Mouse (Mus musculus) forebrain, embryonic 13.5 days (tissue): ENCODE data around the gene Mob4. TPM values are rescaled to one million over a fixed set of nuclear protein-coding genes. Genes with fewer than 3 reads are reported as not detected.

Experiments used
- ATAC-seq: fragments of 200-750 bp; cut with Nextera tagmentation; 2 replicates; pipeline ENCODE4 v1.8.0; 2017
- H3K27ac ChIP-seq: fragments of 300-500 bp; sonication (generic); 2 replicates; pipeline ENCODE4 v1.5.1; 2015; ENCODE audit warnings: inconsistent platforms, mild to moderate bottlenecking, moderate library complexity
- H3K27me3 ChIP-seq: fragments of 300-500 bp; sonication (generic); 2 replicates; pipeline ENCODE4 v1.6.1; 2015; ENCODE audit warnings: mild to moderate bottlenecking, inconsistent platforms
- H3K36me3 ChIP-seq: fragments of 300-500 bp; sonication (generic); 2 replicates; pipeline ENCODE4 v1.6.1; 2015; ENCODE audit warnings: mild to moderate bottlenecking, inconsistent platforms; ENCODE audit not compliant: poor library complexity, severe bottlenecking
- H3K4me1 ChIP-seq: fragments of 300-500 bp; sonication (generic); 2 replicates; pipeline ENCODE4 v1.6.1; 2015; ENCODE audit warnings: inconsistent platforms
- H3K4me2 ChIP-seq: fragments of 300-500 bp; sonication (generic); 2 replicates; pipeline ENCODE4 v1.6.1; 2015; ENCODE audit warnings: inconsistent platforms, mild to moderate bottlenecking, moderate library complexity
- H3K4me3 ChIP-seq: fragments of 300-500 bp; sonication (generic); 2 replicates; pipeline ENCODE4 v1.5.1; 2015; ENCODE audit warnings: mild to moderate bottlenecking, inconsistent platforms
- H3K9ac ChIP-seq: fragments of 300-500 bp; sonication (generic); 2 replicates; pipeline ENCODE4 v1.6.1; 2015; ENCODE audit warnings: mild to moderate bottlenecking, inconsistent platforms
- H3K9me3 ChIP-seq: fragments of 300-500 bp; sonication (generic); replicated peaks from 2 replicates; pipeline ENCODE4 v1.6.1; 2016; ENCODE audit warnings: inconsistent platforms
- WGBS: fragments of 180-500 bp; shearing (Covaris S2); methylation state at CpG from one replicate; pipeline ENCODE4 v1.1.7; 2015; 5-methylcytosine and 5-hydroxymethylcytosine counted together
- polyA plus RNA-seq: library from polyadenylated mRNA; unstranded; fragments of >200 nt; fragmentation: Nextera tagmentation; extraction: Ambion mirVana; gene quantifications from 2 replicates; pipeline ENCODE4 v1.2.1, GENCODE M21; 2015

Gene Mob4
- 191 and 198 TPM in 2 replicates for polyA plus RNA-seq

DNA sequence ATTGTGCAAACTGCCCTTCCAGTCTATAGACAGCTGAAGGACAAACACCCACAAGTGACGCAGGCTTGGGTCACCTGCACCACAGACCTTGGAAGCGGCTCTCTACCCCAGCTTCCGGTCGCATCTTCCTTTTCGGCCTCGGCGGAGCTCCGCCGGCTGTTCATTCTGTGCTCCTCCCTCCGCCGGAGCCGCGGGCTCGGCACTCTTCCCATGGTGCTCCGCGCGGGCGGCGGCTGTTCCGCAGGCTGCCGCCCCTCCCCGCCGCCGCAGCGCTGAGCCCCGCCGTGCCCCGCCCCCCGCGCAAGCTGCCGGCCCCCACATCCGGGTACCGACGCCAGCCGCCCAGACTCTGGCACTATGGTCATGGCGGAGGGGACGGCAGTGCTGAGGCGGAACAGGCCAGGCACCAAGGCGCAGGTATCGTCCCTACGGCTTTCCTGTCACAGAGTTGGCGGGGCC, at the start of gene Mob4:
Gene Mob4 (plus strand): TSS at position 289 of the 459 bp plus-strand sequence.
- peak within 1 kb of the TSS; percentile 99 for H3K4me3 ChIP-seq
- H3K9me3 ChIP-seq = no peaks in the 10 kb centered on the region
- peaks cover 27% of the 10 kb centered on the region for H3K4me1 ChIP-seq
- peak within 1 kb of the TSS; percentile 97 for H3K27ac ChIP-seq
- H3K9ac ChIP-seq = peak within 1 kb of the TSS; percentile 97
- under 1% methylated on average over 42 of the region's 42 CpGs for WGBS
- ATAC-seq = peak; percentile 98
- H3K27me3 ChIP-seq = no peaks in the 10 kb centered on the region
- peak within 1 kb of the TSS; percentile 80 for H3K4me2 ChIP-seq
- peaks cover 5% of the 10 kb centered on the region for H3K36me3 ChIP-seq

DNA sequence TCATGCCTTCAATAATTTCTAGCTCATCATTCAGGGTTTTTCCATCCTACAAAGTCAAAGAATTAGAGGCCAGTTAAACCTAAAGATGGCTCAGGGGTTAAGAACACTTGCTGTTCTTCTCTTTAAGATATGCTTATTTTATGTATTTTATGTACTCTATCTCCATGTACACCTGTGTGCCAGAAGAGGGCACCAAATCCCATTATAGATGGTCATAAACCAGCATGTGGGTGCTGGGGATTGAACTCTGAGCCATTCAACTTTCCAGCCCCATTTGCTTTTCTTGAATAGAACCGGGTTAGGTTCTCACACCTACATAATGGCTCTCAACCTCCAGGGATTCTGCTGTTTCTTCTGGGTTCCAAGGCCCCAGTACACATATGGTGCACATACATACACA, 48.9 kb upstream of the Mob4 start:
- peaks cover 84% of the 10 kb centered on the region for H3K36me3 ChIP-seq
- H3K4me2 ChIP-seq = no peak overlapping the region
- WGBS = 79% methylated on average over 1 of the region's 1 CpGs
- H3K4me3 ChIP-seq = no peak overlapping the region
- no peaks in the 10 kb centered on the region for H3K27me3 ChIP-seq
- no peak overlapping the region for H3K9ac ChIP-seq
- H3K9me3 ChIP-seq = no peaks in the 10 kb centered on the region
- ATAC-seq = no peak
- peaks cover 35% of the 10 kb centered on the region for H3K4me1 ChIP-seq
- H3K27ac ChIP-seq = no peak overlapping the region

- no peaks in the 10 kb centered on the region for H3K9me3 ChIP-seq
- H3K4me2 ChIP-seq = peak overlapping the region; percentile 93
- peak overlapping the region; percentile 94 for H3K4me3 ChIP-seq
- H3K9ac ChIP-seq = peak overlapping the region; percentile 94
- H3K36me3 ChIP-seq = peaks cover 50% of the 10 kb centered on the region
- 49% methylated on average over 7 of the region's 7 CpGs for WGBS
- no peak overlapping the region for H3K27ac ChIP-seq
- H3K27me3 ChIP-seq = no peaks in the 10 kb centered on the region
- no peak for ATAC-seq
- H3K4me1 ChIP-seq = peaks cover 48% of the 10 kb centered on the region
Measured at GRCm38 (mm10) chr1:55085781-55086366, 45.2 kb upstream of the Mob4 start.

GRCm38 (mm10) chr1:55086868-55087400, 44.1 kb upstream of the Mob4 start:
- no peaks in the 10 kb centered on the region for H3K27me3 ChIP-seq

GRCm38 (mm10) chr1:55087401-55087904, 43.6 kb upstream of the Mob4 start:
- WGBS = under 1% methylated on average over 44 of the region's 57 CpGs
- Histone ChIP-seq H3K27me3 (no peaks in the 10 kb centered on the region), H3K4me3 (peak overlapping the region; percentile 94), H3K27ac (peak overlapping the region; percentile 95), H3K36me3 (peaks cover 47% of the 10 kb centered on the region), H3K4me2 (peak overlapping the region; percentile 93), H3K9me3 (no peaks in the 10 kb centered on the region), H3K4me1 (peaks cover 48% of the 10 kb centered on the region), H3K9ac (peak overlapping the region; percentile 94)
- peak; percentile 72 for ATAC-seq

More at GRCm38 (mm10) chr1:55086868-55087400, 44.1 kb upstream of the Mob4 start:
- 2% methylated on average over 13 of the region's 13 CpGs for WGBS
- ATAC-seq = no peak
- peak overlapping the region; percentile 94 for H3K9ac ChIP-seq
- no peaks in the 10 kb centered on the region for H3K9me3 ChIP-seq
- H3K4me2 ChIP-seq = peak overlapping the region; percentile 93
- H3K27ac ChIP-seq = peak overlapping the region; percentile 95
- H3K36me3 ChIP-seq = peaks cover 47% of the 10 kb centered on the region
- peaks cover 48% of the 10 kb centered on the region for H3K4me1 ChIP-seq
- peak overlapping the region; percentile 94 for H3K4me3 ChIP-seq

DNA sequence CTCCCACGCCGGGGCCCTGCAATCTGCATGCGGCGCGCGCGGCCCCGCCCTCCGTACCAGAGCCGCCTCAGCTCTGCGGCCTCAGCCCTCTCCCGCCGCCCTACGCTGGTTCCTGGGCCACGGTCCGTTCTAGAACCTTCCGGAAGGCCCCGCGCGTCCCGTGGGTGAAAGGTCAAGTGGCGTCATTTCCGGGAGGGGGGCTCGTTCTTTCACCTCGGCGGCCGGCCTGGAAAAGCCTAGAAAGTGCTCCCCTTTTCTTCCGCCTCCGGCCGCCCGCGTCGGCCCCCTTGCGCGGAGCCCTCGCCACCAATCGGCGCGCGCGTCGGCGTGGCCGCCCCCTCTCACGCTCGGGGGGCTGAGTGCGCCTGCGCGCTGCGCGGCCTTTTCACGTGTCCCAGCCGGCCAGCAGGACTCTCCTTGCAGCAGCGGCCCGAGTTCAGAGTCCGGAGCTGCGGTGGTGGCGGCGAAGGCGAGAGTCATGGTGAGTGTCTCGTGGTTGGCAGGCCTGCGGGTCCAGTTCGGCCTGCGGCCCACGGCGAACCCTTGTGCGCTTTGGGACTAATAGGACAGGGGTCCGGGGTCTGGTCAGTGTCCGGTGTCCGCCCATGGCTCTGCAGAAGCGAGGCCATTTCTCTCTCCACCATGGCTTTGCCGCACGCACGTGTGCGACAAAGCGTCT, 43.0 kb upstream of the Mob4 start, which contains the start of the genes Hspe1 and Hspd1:
Gene Hspe1 (plus strand): TSS at position 201 of the 679 bp plus-strand sequence.
Gene Hspd1 (minus strand): TSS at position 312 of the 679 bp plus-strand sequence.
- H3K27me3 ChIP-seq = no peaks in the 10 kb centered on the region
- peaks cover 48% of the 10 kb centered on the region for H3K4me1 ChIP-seq
- peak within 1 kb of the TSS; percentile 93 for H3K4me2 ChIP-seq
- peak within 1 kb of the TSS; percentile 94 for H3K4me3 ChIP-seq
- H3K9me3 ChIP-seq = no peaks in the 10 kb centered on the region
- ATAC-seq = peak; percentile 96
- under 1% methylated on average over 75 of the region's 76 CpGs for WGBS
- peak within 1 kb of the TSS; percentile 95 for H3K27ac ChIP-seq
- peaks cover 45% of the 10 kb centered on the region for H3K36me3 ChIP-seq
- peak within 1 kb of the TSS; percentile 94 for H3K9ac ChIP-seq

DNA sequence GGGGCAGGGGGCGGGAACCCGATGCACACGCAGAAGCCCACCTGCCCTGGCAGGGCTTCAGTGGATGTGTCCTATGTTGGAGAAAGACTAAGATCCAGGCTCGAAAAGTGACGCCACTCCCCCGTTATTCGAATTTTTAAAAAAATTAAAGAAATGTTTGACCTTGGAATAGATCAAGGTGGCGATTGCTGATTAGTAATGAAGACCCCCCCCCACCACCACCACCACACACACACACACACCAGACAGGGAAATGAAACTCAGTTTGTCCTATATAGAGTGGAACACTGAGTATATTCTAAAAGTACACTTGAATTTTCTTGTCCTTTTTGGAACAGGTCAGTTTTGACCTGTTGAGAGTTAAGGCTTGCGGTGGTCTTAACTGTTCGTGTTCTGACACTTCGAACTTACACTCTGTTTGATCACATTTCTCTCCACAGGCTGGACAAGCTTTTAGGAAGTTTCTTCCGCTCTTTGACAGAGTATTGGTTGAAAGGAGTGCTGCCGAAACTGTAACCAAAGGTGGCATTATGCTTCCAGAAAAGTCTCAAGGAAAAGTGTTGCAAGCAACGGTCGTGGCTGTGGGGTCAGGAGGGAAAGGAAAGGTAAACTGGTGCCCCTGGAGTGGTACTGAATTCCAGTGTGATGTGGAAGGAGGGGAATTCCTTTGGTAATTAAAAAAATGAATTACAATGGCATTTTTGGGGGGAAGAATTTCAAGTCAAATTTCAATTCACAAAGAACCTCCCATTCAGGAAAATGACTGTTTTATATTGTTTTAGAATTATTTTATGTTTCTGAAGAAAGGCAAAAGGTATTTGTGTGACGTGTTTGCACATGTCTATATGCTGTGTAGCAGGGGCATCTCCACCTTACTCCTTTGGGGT, 42.2 kb upstream of the Mob4 start:
- peak overlapping the region; percentile 94 for H3K4me3 ChIP-seq
- no peaks in the 10 kb centered on the region for H3K27me3 ChIP-seq
- 7% methylated on average over 16 of the region's 16 CpGs for WGBS
- no peaks in the 10 kb centered on the region for H3K9me3 ChIP-seq
- peak overlapping the region; percentile 93 for H3K4me2 ChIP-seq
- peak overlapping the region; percentile 95 for H3K27ac ChIP-seq
- peak overlapping the region; percentile 94 for H3K9ac ChIP-seq
- H3K36me3 ChIP-seq = peaks cover 45% of the 10 kb centered on the region; the same call in 1 of the 2 replicates
- peaks cover 46% of the 10 kb centered on the region for H3K4me1 ChIP-seq
- ATAC-seq = no peak; the same call in 1 of the 2 replicates

DNA sequence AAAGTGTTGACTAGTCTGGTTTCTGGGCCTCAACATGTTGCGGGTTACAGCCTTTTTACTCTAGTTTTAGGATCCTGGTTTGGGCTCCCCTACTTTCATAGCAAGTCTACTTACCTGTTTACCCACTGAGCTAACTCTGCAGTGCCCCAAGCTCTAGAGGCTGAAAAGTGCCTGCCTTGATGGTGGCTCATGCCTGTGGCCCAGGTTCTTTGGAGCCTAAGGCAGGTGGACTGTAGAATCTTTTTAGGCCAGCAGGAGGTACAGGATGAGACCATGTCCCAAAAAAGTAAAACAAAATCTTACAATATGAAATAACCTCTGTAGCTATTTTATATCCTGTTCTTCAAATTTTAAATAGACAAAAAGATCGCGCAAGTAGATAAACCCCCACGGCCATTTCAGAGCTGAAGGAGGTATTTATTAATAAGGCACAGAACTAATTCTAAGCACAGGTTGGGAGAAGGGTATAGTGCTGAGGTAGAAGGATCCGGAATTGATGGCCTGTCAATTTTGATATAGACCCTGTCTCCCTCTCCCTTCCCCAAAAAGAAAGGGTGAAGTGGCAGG, 41.5 kb upstream of the Mob4 start:
- Histone ChIP-seq H3K9me3 (no peaks in the 10 kb centered on the region), H3K4me2 (peak overlapping the region; percentile 93), H3K27ac (no peak overlapping the region), H3K4me1 (peaks cover 39% of the 10 kb centered on the region), H3K4me3 (peak overlapping the region; percentile 94), H3K27me3 (no peaks in the 10 kb centered on the region), H3K36me3 (peaks cover 37% of the 10 kb centered on the region; the same call in 1 of the 2 replicates), H3K9ac (peak overlapping the region; percentile 94)
- ATAC-seq = no peak
- 95% methylated on average over 5 of the region's 5 CpGs for WGBS

DNA sequence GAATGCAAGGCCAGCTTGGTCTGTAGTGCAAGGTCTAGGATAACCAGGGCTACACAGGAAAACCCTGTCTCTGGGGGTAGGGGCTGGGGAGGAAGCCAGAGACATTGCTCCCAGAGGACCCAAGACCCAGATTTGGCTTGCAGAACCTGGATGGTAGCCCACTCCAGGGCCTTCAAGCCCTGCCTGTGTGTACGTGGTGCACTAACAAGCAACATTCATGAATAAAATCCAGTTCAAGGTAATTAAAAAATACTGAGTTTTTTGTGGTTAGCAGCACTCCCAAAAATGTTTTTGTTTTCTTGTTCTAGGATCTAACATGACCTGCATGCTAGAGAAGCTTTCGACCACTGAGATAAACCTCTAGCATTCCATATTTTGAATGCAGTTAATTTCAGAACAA, 39.0 kb upstream of the Mob4 start:
- WGBS = 88% methylated on average over 2 of the region's 2 CpGs
- H3K36me3 ChIP-seq = peaks cover 26% of the 10 kb centered on the region; the same call in 1 of the 2 replicates
- no peak overlapping the region for H3K4me3 ChIP-seq
- H3K4me2 ChIP-seq = no peak overlapping the region
- H3K27me3 ChIP-seq = no peaks in the 10 kb centered on the region
- no peak for ATAC-seq
- H3K9ac ChIP-seq = no peak overlapping the region
- no peak overlapping the region for H3K27ac ChIP-seq
- H3K9me3 ChIP-seq = no peaks in the 10 kb centered on the region
- peaks cover 14% of the 10 kb centered on the region for H3K4me1 ChIP-seq

- no peak overlapping the region for H3K4me3 ChIP-seq
- H3K4me1 ChIP-seq = peaks cover 14% of the 10 kb centered on the region
- no peak overlapping the region for H3K27ac ChIP-seq
- no peak overlapping the region for H3K4me2 ChIP-seq
- H3K36me3 ChIP-seq = peaks cover 26% of the 10 kb centered on the region; the same call in 1 of the 2 replicates
- no peak for ATAC-seq
- H3K27me3 ChIP-seq = no peaks in the 10 kb centered on the region
- WGBS = 84% methylated on average over 1 of the region's 1 CpGs
- no peaks in the 10 kb centered on the region for H3K9me3 ChIP-seq
- no peak overlapping the region for H3K9ac ChIP-seq
Measured at GRCm38 (mm10) chr1:55092469-55092868, 38.6 kb upstream of the Mob4 start.
